Mouse (Mus musculus): ENCODE results near the gene Sumo1.

Gene Sumo1

DNA sequence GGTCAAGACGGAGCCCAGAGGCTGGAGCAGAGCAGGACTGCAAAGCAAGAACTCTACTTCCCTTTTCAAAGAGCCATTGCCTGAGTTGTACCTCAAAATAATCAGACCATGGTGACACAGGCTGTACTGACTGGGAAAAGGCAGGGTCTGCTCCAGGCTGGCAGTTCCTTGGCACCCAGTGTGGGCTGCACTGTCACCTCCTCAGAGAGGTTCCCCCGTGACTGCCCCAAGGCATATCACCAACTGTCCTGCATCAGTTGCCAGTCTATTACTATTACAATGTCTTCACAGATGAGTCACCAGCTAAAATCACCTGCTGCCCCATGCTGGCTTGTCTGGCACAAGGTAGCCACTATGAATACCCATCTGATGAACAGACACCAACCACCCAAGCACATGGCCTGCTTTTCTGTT, 77.0 kb downstream of the Sumo1 start:
- DNase-seq (ENCODE audit: low spot score): no peak

DNA sequence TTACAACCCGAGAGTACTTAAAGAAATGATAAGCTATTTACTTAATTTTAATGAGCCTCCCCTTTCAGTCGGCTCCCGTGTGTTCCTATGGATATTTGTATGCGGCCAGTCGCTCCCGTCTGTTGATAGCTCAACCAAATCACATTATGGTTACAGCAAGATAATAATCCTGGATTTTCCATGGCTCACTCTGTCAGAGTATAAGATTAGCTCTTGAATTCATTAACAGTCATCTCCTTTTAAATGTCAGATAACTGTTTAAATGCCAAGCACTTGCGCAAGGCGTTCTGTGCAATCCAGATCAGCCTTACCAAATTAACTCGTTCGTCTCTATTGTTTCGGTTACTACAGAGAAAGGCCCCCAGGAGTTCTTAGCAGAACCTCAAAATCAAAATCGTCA, 77.8 kb downstream of the Sumo1 start:
- DNase-seq (ENCODE audit: low spot score): no peak

DNA sequence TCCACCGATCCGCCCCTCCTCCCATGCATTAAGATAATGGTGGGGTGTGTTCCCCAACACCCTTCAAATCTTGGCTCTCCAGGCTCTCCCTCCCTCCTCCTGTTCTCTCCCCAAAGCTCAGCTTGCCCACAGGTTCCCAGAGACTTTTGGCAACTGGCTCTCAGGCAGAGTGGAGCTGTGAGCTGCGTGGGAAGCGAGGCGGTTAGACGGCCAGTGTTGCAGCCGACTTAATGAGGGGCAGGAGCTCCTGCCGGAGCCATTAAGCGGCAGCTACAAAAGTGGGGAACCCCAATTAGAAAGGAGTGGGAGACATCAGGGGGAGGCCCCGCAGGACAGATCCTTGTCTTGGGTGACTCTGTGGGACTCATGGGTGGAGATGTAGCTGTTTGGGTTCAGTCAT, 78.3 kb downstream of the Sumo1 start:
- DNase-seq (ENCODE audit: low spot score): no peak

DNA sequence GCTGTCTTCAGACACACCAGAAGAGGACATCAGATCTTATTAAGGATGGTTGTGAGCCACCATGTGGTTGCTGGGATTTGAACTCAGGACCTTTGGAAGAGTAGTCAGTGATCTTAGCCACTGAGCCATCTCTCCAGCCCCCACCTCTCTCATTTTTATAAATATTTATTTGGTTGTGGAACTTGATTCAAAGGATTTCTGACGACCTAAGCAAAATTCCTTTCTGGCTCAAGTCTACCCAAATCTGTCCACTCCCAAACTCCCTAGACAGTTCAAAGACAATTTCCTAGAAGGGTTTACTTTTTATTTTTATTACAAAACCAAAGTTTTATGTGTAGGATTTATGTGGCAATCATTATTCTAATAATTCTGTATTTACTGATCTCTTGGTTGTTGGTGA, 81.4 kb downstream of the Sumo1 start:
- no peak for DNase-seq (ENCODE audit: low spot score)

DNA sequence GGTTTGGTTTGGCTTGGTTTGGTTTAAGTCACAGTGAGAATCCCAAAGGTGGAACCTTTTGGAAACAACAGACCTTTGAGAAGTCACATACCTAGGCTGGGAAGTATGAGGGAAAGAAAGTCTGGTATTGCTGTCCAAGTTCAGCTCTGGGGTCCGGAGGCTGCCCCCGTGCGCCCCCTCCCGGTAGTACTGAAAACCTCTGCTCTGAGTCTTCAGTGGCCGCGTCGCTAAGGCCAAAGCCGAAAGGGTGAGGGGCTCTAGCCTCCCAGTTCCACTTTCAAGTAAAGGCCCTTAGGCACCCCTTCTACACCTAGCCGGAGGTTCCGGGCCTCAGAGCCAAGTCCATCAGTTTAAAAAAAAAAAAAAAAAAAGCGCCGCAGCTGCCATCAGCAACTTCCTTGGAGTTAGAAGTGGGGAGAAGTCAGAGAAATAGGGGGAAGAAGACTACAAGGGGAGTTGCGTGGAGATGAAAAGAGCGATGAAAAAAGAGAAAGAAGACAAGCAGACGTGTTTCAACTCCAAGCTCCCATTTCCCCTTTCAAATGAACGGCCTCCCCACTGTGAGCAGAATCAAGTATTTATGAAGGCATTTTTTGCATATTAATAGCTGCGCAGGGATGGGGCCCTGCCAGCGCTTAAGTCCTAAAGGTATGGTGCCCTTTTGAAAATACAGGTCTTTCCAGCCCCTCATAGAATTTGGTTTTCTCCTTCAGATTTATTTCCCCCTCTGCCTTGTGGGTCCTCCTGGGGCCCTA, 85.8 kb downstream of the Sumo1 start:
- peak; percentile 67 for DNase-seq (ENCODE audit: low spot score)

DNA sequence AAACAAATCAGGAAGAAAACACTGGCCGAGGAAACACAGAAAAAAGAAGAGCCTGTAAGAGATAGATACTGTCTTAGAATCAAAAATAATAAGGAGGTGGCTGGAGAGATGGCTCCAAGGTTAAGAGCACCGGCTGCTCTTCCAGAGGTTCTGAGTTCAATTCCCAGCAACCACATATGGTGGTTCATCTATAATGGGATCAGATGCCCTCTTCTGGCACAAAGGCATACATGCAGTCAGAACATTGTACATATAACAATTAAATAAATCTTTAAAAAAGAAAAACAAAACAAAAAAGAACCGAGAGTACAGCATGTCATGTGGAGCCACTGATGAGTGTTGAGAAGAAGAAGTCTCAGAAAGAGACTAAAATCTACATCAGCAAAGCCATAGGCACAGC, 89.8 kb downstream of the Sumo1 start:
- no peak for DNase-seq (ENCODE audit: low spot score)

DNA sequence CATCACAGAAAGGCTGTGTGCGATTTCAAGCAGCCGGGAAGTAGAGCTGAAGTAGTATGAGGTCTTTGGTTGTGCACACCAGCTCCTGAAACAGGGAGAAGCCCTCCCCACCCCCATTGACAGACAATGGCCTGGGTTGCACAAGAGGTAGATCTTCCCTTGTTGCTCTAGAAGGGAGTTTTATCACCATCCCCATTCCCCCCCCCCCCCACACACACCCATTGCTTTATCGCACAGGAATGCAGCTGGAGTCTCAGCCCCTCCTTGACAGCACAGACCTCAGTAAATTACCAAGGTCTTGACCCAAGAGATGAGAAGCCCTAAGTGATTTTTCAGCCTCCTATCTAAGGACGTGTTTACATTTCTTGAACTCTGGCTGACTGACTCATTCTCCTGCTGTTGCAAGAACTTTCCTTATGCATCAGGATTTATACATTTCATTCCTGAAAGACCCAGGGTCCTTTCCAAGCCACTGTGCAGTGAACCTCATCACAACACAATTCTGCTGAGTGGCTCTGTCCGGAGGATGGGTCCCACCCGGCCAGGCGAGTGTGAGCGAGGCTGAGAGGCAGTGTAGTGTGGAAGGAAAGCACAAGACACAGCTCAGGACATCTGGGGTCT, 90.4 kb downstream of the Sumo1 start:
- DNase-seq (ENCODE audit: low spot score): no peak

DNA sequence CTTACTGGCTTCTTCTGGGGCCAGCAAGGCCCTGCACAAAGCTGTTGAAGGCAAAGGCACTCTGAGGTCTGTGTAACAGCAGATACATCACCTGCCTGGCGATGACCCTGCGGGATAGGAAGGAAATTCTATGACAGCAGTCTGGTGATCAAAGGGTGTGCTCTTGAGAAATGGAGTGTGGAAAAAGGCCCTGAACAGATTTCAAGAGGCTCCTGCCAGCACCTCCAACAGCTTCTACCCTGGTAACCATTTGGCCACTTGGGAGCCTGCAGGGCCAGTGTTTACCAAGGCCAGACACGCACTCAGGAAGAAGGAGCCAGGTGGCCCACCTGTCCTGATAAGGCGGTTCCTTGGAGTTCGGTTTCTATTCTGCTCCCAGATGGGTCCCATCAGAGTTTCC, 91.3 kb downstream of the Sumo1 start:
- no peak for DNase-seq (ENCODE audit: low spot score)

DNA sequence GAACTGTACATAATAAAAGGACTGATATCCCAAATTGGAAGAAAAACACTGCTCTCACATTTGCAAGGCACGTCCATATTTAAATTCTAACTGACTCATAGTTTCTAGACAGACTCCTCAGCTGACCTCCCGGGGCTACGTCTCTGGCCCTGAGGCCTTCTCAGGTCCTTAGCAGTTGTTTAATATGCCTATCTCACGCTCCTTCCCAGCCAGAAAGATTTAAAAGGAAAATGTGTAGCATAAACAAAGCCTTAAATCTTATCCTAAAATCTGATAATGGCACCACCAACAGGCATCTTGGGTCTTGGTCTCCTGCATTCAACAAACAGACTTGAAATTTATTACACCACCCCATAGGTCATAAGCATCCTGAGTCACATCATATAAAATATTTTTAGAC, 91.9 kb downstream of the Sumo1 start:
- no peak for DNase-seq (ENCODE audit: low spot score)

DNA sequence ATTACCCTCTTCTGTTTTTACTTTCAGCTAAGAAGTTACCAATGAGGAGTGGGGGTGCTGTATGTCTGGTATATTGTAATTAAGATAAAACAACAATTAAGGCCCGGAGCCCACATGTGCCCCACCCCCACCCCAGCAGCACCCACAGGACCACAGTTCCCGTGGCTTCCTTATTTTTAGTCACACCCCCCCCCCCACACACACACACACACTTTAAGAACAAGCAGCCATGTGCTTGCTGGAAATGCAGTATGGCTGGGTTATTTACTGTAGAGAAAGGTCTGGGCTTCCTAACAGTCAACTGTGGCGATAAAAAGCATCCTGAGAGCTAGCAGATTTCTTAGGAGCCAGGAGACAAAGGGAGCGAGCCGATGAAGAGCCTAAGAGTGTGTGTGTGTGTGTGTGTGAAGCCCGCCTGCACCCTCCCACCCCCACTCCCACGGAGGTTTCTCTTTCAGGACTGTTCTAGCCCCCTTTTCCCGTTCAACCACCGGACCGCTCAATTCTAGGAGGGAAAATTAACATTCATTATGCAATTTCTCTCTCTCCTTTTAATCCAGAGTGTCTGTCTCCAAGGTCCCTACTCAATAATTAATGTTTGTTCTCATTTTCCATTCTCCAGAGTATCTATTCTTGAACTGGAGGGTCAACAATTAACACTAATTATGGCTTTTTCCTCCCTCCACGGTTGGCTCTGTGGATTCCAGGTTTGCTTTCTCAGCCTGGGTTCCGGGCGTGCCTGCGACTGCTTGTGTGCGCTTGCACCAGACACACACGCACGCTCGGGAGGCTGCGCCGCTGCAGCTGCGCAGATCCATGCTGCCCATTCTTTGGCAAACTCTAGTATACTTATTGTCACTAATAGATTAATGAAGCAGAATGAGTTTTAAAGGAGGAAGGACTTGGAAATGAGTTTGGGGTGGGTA, 96.1 kb downstream of the Sumo1 start:
- no peak for DNase-seq (ENCODE audit: low spot score)

DNA sequence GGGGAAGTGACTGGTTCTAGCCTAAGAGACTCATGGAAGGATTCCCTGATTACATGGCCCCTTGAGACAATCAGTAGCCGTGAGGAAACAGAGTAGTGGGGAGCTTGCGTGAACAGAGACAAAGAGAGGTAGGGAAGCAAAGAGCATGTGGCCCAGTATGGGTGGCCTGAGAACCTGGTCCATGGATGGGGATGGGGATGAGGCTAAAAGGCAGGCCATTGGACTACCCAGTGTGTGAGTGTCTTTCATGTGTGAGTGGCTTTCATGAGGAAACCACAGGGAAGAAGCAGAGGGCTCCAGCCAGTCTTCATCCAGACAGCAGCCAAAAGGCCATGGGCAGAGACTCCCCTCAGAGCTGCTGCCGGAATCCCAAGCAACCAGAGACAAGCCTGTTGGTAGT, 96.8 kb downstream of the Sumo1 start:
- no peak for DNase-seq (ENCODE audit: low spot score)

DNA sequence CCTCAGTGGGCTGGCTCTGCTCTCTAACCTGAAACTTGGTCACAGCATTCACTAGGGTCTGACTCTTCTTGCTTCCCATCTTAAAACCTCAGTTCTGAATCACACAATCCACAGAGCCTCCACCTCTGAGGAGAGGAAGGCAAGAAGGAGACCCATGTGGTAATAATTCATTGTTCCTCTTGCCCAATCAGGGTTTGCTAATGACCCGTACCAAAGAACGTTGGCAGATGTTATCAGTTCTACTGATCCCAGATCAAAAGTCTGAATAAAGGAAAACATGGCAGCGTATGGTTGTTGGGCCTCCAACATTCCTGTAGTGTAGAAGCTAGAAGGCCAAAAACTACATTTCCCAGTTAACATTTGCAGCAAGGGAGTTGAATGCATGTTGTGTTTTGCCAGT, 99.1 kb downstream of the Sumo1 start:
- no peak for DNase-seq (ENCODE audit: low spot score)

DNA sequence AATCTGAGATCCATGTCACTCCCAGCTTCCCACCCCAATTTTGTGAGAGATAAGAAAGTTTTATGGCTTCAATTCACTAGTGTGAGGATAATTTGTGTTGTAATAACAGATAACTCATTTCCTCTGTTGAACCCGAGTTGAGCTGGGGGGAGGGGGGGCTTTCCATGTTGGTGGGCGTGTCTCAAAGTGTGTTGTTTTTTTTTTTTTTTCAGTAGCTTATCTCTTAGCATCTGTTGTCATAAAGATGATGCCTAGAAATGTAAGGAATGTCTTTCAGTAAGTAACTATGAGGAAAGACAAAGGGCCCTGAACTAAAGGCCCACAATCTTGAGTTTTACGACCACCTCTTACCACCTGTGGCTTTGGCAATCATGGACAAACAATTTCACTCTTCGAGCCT, 99.9 kb downstream of the Sumo1 start:
- DNase-seq (ENCODE audit: low spot score): no peak

DNA sequence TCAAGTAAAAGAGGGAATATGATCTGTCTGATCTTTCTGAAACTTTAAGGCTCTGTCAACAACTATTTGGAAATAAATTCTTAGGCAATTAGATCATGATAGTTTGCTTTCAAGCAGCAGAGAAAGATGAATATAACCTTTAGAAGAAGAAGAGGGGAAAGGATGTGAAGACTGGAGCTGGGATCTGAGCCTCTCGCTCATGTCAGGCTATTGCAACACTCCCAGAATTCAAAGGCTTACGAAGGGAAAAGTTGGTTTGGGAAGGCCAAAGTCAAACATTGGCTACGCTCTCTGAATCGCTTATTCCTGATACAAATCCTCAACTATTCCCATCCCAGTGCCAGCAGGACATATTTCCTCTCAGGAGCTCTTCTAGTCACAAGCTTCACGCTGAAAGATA, 101.3 kb downstream of the Sumo1 start:
- DNase-seq (ENCODE audit: low spot score): no peak

DNA sequence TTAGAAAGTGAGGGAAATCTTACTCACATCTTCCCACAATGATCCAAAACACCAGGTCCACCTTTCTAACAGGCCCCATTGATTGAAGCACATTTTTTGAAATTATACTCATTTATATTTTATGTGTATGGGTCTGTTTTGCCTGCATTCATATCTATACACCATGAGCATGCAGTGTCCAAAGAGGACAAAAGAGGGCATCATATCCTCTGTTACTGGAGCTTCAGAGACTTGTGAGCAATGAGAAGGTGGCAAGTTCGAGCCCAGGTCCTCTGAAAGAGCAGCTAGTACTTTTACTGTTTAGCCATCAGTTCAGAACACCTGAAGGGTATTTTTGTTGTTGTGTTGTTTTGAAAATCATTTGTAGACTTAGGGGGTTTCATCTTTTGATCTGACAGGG, 102.4 kb downstream of the Sumo1 start:
- no peak for DNase-seq (ENCODE audit: low spot score)

DNA sequence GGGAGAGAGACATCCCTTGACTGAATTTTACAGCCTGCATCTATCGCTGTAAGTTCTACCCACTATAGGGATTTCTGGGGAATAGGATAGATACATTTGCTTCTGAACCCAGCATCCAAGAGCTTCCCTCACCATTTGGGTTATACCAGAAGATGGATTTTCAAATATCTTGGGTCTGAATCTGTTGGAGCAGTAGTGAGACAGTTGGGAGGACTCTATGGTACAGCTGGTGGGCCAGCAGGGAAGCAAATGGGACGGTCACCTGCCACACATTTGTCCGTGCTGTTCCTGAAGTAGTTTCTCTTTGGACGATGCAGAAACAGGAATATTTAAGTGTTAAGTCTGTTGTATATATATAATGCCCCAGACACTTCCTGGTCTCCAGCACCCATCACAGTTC, 103.1 kb downstream of the Sumo1 start:
- DNase-seq (ENCODE audit: low spot score): no peak

DNA sequence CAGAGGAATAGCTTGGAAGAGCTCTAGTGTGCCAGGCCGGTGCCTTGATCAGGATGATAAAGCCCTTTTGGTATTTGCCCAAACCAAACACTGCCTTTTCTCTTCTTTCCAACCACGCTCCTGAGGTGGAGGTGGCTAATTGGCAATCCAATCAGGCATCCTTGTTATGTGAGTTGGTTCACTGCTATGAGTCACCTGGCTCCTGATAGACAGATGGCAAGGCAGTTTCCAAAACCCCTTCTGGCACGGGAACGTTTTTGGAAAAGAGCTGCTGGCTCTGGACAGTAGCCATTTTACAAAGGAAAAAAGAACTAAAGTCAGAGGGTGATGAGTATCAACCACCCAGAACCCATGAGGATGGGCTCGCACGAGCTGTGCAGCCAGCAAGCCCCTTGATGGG, 103.7 kb downstream of the Sumo1 start:
- DNase-seq (ENCODE audit: low spot score): no peak

DNA sequence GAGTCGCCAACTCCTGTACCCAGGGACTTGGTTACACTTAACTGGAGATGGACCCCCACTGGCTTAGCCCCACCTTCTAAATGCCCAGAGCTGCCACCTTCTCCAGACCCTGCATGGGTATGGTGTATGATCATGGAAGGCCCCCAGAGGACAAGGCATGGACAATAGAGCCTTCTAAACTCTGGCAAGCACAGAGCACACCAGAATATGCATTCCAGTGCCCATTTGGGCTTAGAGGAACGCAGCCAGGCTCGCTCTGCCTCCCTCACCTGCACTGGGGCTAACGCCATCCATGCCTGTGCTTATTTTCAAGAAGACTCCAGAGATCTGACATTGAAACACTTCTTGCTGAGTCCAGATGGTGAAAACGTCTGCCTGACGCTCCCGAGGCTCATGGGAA, 104.4 kb downstream of the Sumo1 start:
- no peak for DNase-seq (ENCODE audit: low spot score)

DNA sequence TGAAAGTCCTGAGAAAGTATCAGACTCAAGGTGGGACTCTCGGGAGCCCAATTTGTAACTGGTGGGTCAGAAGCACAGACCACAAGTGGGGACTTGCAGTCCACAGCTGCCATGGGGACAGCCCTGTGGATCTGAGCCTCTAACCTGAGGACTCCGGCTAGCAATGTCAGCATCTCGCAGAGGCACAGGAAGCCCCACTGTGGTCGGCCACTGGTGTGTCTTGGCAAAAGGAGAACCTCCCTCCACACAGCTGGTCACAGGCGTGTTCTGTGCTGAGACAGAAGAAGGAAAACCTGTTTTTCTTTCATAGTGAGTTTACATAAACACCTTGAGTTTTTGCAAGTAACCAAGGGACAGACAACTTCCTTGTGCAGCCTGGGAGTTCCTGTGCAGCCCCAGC, 104.8 kb downstream of the Sumo1 start:
- no peak for DNase-seq (ENCODE audit: low spot score)

DNA sequence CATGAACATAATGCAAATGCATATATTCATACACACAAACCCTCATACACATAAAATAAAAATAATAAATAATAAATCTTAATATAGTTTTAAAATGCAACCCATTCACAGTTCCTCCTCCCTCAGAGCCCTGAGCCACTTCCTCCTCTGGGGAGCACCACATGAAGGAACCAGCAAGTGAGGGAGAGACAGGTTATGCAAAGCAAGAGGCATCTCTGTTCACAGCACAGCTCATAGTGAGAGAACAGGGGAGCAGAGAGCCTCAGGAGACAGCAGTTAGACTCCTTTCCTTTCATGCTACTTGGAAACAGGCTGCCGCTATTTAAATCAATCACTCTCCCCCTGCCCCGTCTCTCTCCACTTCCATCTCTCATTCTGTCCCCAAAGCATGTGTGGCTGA, 107.1 kb downstream of the Sumo1 start:
- DNase-seq (ENCODE audit: low spot score): no peak

DNA sequence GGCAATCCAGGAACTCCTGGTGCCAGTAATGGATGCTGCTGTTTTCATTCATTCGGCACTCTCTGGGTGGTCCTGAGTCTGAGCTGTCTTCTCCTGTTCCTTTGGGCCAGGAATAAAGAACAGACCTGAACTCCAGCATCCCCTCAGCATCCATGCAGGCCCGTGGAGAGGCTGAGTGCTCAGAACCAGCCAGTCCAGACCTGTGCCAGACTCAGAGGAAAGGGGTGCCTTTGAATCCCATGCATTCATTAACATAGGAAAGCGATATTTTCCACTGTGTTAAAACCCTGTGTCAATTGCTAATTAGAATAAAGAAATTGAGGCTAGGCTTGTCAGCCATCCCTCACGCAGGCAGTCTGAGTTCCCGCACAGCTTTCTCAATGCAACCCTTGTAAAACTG, 116.9 kb downstream of the Sumo1 start:
- no peak for DNase-seq (ENCODE audit: low spot score)

DNA sequence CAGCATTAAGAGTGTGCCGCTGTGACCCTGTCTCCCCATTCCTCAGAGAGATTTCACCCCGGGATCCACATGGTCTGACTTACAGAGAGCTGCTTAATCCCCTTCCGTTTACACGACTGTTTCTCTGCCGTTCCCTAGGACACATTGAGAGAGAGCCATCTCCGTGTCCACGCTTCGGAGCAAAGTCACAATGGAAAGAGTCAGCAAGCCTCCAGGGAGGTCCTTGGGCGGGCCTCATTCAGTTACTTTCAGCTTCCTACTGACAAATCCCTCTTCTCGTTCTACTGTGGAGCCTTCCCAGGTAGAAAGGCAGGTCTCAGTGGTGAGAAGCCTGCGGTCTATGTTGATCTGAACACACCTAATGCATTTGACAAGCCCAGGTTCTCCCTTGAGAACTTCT, 119.6 kb downstream of the Sumo1 start:
- no peak for DNase-seq (ENCODE audit: low spot score)

DNA sequence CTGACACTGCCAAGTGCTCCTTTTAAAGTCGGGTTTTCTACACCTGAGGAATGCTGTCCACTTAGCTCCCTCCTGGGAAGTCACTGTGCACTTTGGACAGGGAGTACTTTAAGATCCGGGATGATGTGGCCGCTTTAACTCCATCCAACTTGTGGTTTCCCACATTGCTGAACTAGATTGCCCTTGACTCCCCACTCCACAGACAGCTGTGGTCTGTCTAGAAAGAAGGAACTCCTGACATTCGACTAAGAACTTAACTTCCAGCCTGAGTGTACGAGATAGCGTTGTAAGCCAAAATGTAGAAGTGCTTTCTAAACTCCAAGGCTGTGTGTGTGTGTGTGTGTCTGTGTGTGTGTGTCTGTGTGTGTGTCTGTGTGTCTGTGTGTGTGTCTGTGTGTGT, 120.4 kb downstream of the Sumo1 start:
- no peak for DNase-seq (ENCODE audit: low spot score)
